Mouse (Mus musculus) testis, adult 2 months (tissue): ENCODE measurements at regions not wholly inside any gene's neighbourhood (a gene's known extent, or its start where the extent isn't known, plus 50 kb on each side); places are given as distances from the start of the nearest gene placed in this dataset.
A peak's percentile ranks its signal among the peaks of the same experiment; 100 is the strongest.

Experiments
- H3K27ac ChIP-seq: fragments of 200-500 bp; 2 replicates; pipeline ENCODE4 v1.5.1; 2012; ENCODE audit warnings: low read depth, low read length; ENCODE audit not compliant: control insufficient read depth, insufficient read depth
- H3K27me3 ChIP-seq: fragments of 200-500 bp; 2 replicates; pipeline ENCODE4 v1.6.1; 2012; ENCODE audit warnings: mild to moderate bottlenecking, low read length, moderate library complexity; ENCODE audit not compliant: control insufficient read depth, insufficient read depth
- H3K36me3 ChIP-seq: fragments of 200-500 bp; 2 replicates; pipeline ENCODE4 v1.6.1; 2012; ENCODE audit warnings: mild to moderate bottlenecking, low read length; ENCODE audit not compliant: control insufficient read depth, insufficient read depth
- H3K4me1 ChIP-seq: fragments of 200-500 bp; 2 replicates; pipeline ENCODE4 v1.6.1; 2012; ENCODE audit warnings: low read length; ENCODE audit not compliant: control insufficient read depth, insufficient read depth
- H3K4me3 ChIP-seq: fragments of 200-500 bp; 2 replicates; pipeline ENCODE4 v1.5.1; 2012; ENCODE audit warnings: low read depth, mild to moderate bottlenecking, low read length, moderate library complexity, mixed read lengths; ENCODE audit not compliant: control insufficient read depth
- CTCF ChIP-seq: fragments of 200-500 bp; IDR thresholded peaks from 2 replicates; pipeline ENCODE4 v1.5.1; 2012; ENCODE audit warnings: low read depth, mild to moderate bottlenecking, inconsistent platforms, low read length, moderate library complexity; ENCODE audit not compliant: control insufficient read depth, insufficient read depth, insufficient replicate concordance
- POLR2A ChIP-seq: fragments of 200-500 bp; IDR thresholded peaks from 2 replicates; pipeline ENCODE4 v1.6.1; 2012; ENCODE audit warnings: low read depth, mild to moderate bottlenecking, inconsistent platforms, low read length, moderate library complexity; ENCODE audit not compliant: control insufficient read depth

GRCm38 (mm10) chr1:133981185-133981584 lies 55.9 kb upstream of the Fmod start:
- Histone ChIP-seq H3K4me1 (peaks cover 2% of the 10 kb centered on the region), H3K4me3 (no peak overlapping the region), H3K27me3 (no peaks in the 10 kb centered on the region), H3K27ac (no peak overlapping the region), H3K36me3 (no peaks in the 10 kb centered on the region)
- TF ChIP-seq CTCF (no peak), POLR2A (no peak)

- Histone ChIP-seq H3K36me3 (no peaks in the 10 kb centered on the region), H3K4me1 (peaks cover 2% of the 10 kb centered on the region), H3K27ac (no peak overlapping the region), H3K4me3 (no peak overlapping the region), H3K27me3 (no peaks in the 10 kb centered on the region)
- TF ChIP-seq CTCF: no peak
- no peak for TF ChIP-seq POLR2A
Measured at GRCm38 (mm10) chr1:133978271-133978988, 57.2 kb upstream of the Prelp start.

- Histone ChIP-seq H3K4me3 (no peak overlapping the region), H3K27ac (peak overlapping the region; percentile 63; the same call in 1 of the 2 replicates), H3K27me3 (no peaks in the 10 kb centered on the region), H3K36me3 (no peaks in the 10 kb centered on the region), H3K4me1 (peaks cover 2% of the 10 kb centered on the region)
- TF ChIP-seq CTCF: no peak
- no peak for TF ChIP-seq POLR2A
Measured at GRCm38 (mm10) chr1:133977260-133977659, 56.0 kb upstream of the Prelp start.

GRCm38 (mm10) chr1:133973801-133974200 lies 52.6 kb upstream of the Prelp start:
- Histone ChIP-seq H3K27me3 (no peaks in the 10 kb centered on the region), H3K36me3 (no peaks in the 10 kb centered on the region), H3K4me3 (no peak overlapping the region), H3K27ac (no peak overlapping the region), H3K4me1 (no peaks in the 10 kb centered on the region)
- no peak for TF ChIP-seq CTCF
- TF ChIP-seq POLR2A: no peak

GRCm38 (mm10) chr1:133971290-133971689 lies 50.1 kb upstream of the Prelp start:
- Histone ChIP-seq H3K36me3 (no peaks in the 10 kb centered on the region), H3K4me1 (no peaks in the 10 kb centered on the region), H3K27me3 (no peaks in the 10 kb centered on the region), H3K27ac (no peak overlapping the region), H3K4me3 (no peak overlapping the region)
- TF ChIP-seq POLR2A: no peak
- no peak for TF ChIP-seq CTCF
